Mouse (Mus musculus) regulatory T cell (primary cell): ENCODE measurements around the gene Hoxc13.

Experiments
- in situ Hi-C: fragments of 300-600 bp; cut with MboI, MseI; formaldehyde crosslinking; loops from one replicate; pipeline ENCODE4 v1.15.1; 2025; ENCODE audit warnings: high pct_unique_total_duplicates

The Hoxc13 gene

DNA sequence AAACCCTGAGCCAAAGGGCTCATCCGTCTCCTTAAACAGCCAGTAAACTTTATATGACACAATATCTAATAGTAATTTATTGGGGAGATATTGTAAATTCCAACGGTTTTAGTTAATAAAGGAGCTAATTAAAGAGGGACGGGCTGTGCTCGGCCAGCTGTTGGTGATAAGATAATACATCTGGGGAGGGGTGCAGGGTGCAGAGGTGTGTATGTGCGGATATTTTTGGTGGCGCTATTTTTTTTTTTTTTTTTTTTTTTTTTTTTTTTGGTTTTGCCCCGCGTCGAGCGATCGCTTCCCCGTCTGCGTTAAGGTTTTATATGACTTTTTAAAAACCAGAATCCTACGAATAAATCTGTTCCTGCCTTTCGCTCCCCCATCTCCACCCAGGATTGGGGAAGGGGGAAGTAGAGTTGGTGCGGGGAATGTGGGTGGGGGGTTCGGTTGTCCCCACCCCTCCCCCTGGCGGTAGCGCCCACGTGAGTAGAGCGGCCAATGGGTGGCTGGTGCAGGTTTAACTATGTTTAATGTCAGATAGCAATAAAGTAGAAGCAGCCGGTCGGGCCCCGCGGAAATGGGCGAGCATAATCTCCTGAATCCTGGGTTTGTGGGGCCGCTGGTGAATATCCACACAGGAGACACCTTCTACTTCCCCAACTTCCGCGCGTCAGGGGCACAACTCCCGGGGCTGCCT is 15.5 kb downstream of the Hoxc13 start, which contains the start of gene Hoxc12:
TSS of gene Hoxc12 (plus strand) at position 479 of the 694 bp plus-strand sequence.
- in situ Hi-C loops: no loop called here

DNA sequence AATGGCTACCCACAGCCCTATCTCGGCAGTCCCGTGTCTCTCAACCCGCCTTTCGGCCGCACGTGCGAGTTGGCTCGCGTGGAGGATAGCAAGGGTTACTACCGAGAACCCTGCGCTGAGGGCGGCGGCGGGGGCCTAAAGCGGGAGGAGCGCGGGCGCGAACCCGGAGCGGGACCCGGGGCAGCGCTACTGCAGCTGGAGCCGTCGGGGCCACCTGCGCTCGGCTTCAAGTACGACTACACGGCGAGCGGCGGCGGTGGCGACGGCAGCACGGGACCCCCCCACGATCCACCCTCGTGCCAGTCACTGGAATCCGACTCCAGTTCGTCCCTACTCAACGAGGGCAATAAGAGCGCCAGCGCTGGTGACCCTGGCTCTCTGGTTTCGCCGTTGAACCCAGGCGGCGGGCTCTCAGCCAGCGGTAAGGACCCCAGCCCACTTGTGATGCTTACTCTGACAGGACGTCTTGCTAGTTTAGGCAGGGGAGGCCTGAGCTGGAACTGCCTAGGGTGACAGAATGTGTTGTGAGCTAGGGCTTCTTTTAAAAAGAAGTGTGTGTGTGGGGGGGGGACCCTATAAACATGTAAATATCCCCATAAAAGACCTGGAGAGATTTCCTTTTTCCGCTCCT is 16.2 kb downstream of the Hoxc13 start:
- in situ Hi-C loops: no loop called here

- in situ Hi-C loops: loop anchor here (10.0 kb wide), 1 partner anchor 1845 kb away; no protein-coding TSS in a partner anchor
Measured at GRCm38 (mm10) chr15:102939256-102940155, 18.6 kb downstream of the Hoxc13 start.

GRCm38 (mm10) chr15:102942739-102943467 is 22.0 kb downstream of the Hoxc13 start:
- in situ Hi-C loops: loop anchor here (10.0 kb wide), 1 partner anchor 1848 kb away; no protein-coding TSS in a partner anchor

GRCm38 (mm10) chr15:102943468-102943813 is 22.5 kb downstream of the Hoxc13 start:
- in situ Hi-C loops: loop anchor here (10.0 kb wide), 1 partner anchor 1849 kb away; no protein-coding TSS in a partner anchor

GRCm38 (mm10) chr15:102945185-102946077 is 24.5 kb downstream of the Hoxc13 start:
- in situ Hi-C loops: loop anchor here (10.0 kb wide), 1 partner anchor 1851 kb away; no protein-coding TSS in a partner anchor

DNA sequence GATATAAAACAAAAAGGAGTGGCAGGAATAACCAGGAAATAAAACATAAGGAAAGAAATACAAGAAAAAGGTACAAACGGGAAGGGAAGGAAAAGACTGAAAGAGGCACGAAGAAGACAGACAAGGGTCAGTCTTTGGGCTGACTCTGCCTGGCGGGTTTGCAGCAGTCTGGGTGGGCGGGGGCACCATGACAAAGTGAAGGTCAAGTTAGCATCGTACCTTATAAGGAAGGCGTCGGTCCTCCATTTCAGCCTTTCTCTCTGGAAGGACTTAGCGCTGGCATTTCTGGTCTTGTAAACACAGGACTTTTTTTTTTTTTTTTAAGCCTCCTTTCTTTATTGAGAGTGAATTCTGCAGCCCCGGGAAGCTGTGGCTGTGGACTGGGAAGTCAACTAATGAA is 26.4 kb downstream of the Hoxc13 start:
- in situ Hi-C loops: loop anchor here (10.0 kb wide), 1 partner anchor 1852 kb away; no protein-coding TSS in a partner anchor

- in situ Hi-C loops: loop anchor here (10.0 kb wide), 1 partner anchor 1854 kb away; no protein-coding TSS in a partner anchor
Measured at GRCm38 (mm10) chr15:102948842-102949241, 27.9 kb downstream of the Hoxc13 start.

DNA sequence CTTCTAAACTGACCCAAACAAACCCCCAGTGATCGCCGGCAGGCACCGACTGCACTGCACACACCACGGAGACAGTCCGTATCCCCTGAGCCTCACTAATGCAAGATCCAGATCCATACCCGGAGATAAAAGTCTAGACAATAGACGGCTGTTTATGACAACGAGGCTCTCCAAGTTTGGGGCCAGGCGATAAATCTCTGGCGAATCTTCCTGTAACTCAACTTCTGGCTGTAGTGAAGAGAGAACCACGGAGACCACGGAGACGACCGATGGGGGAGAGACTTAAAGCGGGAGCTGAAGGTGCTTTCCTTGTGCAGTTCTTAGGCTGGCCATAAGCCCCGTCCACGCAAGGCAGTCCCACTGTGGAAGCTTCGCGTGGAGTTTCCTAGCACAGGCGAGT is 28.8 kb downstream of the Hoxc13 start:
- in situ Hi-C loops: loop anchor here (10.0 kb wide), 1 partner anchor 1855 kb away; no protein-coding TSS in a partner anchor

DNA sequence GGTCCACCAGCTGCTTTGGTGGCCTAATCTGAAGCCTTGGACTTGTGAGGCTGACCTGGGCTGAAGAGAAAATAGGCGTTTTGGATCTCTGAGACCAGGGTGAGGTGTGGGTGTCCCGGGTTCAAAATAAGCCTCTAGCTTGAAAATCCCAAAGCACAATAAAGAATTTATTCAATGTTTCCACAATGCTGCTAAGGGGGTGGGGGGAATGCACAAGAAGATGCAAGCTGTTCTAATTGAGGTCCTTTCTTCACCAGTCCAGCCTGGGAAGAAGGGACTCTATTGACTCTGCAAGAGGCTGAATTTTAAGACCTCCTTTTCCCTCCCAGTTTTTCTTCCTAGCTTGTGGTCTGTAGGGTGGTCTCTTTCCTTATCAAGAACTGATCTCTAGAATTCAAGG is 30.0 kb downstream of the Hoxc13 start:
- in situ Hi-C loops: no loop called here

DNA sequence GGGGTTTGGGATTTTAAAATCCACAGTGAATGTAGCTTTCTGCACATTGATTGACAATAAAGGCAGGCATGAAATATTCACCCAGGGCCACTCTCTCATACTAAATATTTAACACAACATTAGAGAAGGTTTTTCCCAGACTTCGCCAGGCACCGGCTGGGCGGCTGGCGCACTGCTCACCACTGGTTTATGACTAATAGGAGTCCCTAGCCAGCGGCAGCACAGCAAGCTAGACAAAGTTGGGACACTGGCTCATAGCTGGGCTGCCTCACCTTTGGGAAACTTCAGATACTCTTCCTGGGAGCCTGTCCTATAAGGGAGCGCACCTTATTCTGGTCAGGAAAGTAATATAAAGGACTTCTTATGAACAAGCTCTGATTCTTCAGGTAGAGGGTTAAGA is 32.7 kb downstream of the Hoxc13 start:
- in situ Hi-C loops: no loop called here

- in situ Hi-C loops: no loop called here
Measured at GRCm38 (mm10) chr15:102954192-102955006, 33.5 kb downstream of the Hoxc13 start, which contains the start of gene Hoxc11. Gene Hoxc11, plus strand, starts transcription at chr15:102954427.

GRCm38 (mm10) chr15:102955007-102955382 is 34.1 kb downstream of the Hoxc13 start:
- in situ Hi-C loops: no loop called here

GRCm38 (mm10) chr15:102955833-102956640 is 35.1 kb downstream of the Hoxc13 start:
- in situ Hi-C loops: no loop called here

DNA sequence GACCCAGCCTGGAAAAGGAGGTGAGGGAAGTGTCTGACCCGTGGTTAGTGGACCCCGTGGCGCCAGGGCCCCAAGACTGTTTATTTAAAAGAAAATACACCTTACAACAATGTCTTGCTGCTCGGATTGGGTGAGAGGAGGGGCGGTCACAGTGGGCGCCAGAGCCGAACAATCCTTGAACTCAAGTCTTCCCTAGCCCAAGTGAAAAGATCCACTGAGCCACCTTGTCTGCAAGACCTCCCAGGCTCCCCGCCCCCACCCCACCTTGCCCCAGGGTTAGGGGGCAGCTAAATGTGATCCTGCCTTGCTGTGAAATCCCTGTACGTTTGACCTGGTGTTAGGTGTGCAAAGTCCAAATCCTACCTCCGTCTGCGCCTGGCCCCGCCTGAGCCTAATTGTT is 36.0 kb downstream of the Hoxc13 start:
- in situ Hi-C loops: no loop called here

- in situ Hi-C loops: no loop called here
Measured at GRCm38 (mm10) chr15:102959663-102960191, 38.8 kb downstream of the Hoxc13 start.

DNA sequence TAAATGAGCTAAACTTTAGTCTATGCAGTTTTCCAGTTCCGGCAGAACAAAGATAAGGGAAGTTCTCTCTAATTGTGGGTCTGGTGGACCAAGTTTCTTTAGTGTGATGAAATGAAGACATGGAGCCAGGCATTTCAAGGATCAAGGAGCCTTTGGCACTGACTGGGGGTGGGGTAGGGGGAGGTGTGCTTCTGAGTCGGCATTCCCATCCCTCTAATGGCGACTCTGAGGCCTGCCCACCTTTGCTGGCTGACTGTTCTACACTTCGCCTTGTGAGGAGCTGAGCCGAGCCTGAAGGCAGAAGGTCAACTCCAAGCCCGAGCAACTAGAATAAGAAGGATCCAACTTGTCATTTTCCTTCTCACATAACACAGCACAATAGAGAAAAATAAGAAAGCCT is 40.8 kb downstream of the Hoxc13 start:
- in situ Hi-C loops: no loop called here

DNA sequence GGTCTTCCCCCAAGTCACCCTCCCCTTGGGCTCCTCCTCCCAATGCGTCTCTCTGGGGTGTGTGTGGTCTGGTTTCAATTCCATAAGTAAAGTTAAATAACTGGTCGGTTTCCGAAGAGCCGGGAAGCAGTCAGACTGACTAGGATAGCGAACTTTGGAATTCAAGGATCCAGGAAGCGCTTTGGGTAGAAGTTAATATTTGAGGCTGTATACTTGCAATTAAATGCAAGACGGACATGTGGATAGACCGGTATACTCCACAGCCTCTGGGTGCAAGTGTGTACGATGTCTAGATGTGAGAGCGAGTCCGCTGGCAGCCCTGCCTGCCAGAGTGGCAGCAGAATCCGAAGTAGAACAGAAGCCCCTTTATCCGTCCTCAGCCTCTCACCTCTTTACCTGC is 41.6 kb downstream of the Hoxc13 start:
- in situ Hi-C loops: no loop called here
